Mouse (Mus musculus): Measurements from ENCODE around the gene Specc1.
A peak's percentile ranks its signal among the peaks of the same experiment; 100 is the strongest.

Specc1 gene

DNA sequence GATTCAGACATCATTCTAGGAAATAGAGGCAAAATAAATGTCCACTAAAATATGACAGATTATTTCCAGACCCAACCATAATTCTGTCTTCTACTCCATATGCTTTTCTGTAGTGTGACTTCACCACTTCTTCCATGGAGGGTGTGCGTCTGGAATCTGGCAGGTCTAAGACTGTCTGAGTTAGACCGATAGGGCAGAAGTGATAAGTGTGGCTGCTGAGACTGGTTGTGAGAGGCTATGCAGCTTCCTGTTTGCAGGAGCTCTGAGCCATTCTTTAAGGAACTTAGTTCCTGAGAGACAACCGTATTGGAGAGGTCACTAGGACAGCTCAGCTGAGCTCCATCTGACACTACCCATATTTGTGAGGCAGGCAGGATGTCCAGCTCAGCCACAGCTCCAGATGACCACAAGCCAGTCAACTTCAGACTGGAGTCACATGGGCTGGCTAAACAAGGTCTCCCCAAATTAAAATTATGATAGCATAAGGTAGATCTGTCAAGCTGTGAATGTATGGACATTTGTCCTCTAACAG lies 146.9 kb downstream of the Specc1 start:
- no peak for DNase-seq (ENCODE audit: low read depth)

- no peak for DNase-seq (ENCODE audit: low read depth)
Measured at GRCm38 (mm10) chr11:62106401-62106871, 149.9 kb downstream of the Specc1 start.

DNA sequence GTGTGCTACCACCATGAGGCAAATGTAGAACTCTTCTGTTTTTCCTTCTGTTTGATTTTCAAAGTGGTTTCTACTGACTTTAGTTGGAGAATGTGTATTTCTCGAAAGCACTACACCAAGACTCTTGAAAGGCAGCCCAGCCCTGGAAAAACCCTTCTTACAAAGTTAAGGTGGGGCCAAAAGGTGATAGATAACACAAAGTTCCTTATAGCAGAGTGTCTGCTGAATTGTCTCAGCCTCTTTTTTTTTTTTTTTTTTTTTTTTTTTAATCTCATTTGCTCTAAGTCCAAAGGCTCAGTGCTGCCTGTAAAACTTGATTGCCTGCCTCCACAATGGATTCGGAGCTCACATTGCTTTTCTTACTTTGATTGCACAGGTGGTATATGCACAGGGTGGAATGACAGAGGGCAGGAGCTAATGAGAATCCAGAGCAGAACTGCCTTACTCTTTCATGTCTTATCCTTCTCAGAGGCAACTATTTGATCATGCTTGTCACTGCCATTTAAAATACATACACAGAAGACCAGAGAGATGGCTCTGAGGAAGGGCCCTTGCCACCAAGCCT lies 150.8 kb downstream of the Specc1 start:
- no peak for DNase-seq (ENCODE audit: low read depth)

DNA sequence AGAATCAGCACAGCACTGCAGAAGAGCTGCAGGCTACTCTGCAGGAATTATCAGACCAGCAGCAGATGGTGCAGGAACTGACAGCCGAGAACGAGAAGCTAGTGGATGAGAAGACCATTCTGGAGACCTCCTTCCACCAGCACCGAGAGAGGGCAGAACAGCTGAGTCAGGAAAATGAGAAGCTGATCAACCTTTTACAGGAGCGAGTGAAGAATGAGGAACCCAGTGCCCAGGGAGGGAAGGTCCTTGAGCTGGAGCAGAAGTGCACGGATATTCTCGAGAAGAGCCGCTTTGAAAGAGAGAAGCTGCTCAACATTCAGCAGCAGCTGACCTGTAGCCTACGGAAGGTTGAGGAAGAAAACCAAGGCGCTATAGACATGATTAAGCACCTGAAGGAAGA lies 162.0 kb downstream of the Specc1 start:
- no peak for DNase-seq (ENCODE audit: low read depth)

GRCm38 (mm10) chr11:62119871-62120270 lies 163.3 kb downstream of the Specc1 start:
- no peak for DNase-seq (ENCODE audit: low read depth)

- no peak for DNase-seq (ENCODE audit: low read depth)
Measured at GRCm38 (mm10) chr11:62121365-62121764, 164.8 kb downstream of the Specc1 start.

GRCm38 (mm10) chr11:62127692-62128091 lies 171.1 kb downstream of the Specc1 start:
- DNase-seq (ENCODE audit: low read depth): peak; percentile 86

- DNase-seq (ENCODE audit: low read depth): no peak
Measured at GRCm38 (mm10) chr11:62128197-62128596, 171.6 kb downstream of the Specc1 start.

DNA sequence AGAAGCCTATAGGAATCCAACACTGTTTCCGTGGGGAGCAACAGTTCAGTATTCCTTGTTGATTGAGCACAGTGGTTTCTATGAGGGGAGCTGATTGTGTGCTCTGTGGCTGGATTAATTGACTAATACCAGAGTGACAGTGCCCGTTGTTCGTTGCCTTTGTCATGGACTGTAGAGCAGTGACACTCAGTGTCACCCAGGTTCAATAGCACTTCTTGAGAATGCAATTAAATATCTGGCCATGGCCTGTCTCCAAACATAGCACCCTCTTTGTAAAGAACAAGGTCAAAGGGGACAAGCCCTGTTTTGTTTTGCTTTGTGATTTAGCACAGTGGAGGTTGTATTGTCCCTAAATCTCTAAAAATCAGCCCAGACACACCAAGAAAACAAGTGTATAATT lies 173.6 kb downstream of the Specc1 start:
- no peak for DNase-seq (ENCODE audit: low read depth)

DNA sequence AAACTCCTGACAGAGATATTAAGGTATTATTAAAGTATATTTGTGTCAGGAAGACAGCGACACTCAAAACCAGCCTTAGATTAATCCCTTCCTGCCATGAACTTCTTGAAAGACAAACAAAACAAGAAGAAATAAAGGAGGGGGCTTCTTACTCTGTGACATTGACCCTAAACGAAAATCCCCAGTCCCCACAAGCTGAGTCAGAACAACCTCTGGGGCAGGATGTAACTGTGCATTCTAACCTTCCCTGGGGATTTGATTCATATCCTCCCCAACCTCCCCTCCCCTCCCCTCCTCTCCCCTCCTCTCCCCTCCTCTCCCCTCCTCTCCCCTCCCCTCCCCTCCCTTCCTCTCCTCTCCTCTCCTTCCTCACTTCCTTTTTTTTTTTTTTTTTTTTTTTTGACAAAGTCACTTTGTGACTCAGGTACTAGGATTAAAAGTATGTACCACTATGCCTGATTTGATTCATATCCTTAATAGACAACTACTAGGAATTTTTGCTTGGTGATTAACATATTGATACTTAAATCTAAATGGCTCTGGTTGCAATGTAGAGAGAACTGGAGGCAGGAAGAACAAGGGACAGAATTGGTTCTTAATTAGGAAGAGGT lies 174.2 kb downstream of the Specc1 start:
- no peak for DNase-seq (ENCODE audit: low read depth)

DNA sequence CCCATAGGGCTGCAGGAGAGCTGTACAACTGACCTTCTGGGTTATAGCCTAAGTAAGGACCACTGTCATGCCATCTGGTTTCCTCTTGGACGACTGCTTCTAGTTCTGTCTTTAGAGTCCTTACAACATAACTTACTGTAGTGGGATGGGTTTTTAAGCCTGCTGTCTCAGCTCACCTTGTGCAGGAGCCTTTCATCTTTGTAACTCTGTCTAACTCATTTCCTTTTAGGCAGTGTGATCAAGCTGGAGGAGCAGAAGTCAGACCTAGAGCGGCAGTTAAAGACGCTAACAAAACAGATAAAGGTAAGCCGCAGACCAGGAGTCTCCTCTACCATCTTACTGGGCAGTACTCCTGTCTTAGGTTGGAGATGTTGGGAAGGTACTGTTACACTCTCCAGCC lies 175.0 kb downstream of the Specc1 start:
- peak; percentile 23 for DNase-seq (ENCODE audit: low read depth)

GRCm38 (mm10) chr11:62134191-62134590 lies 177.6 kb downstream of the Specc1 start:
- no peak for DNase-seq (ENCODE audit: low read depth)

DNA sequence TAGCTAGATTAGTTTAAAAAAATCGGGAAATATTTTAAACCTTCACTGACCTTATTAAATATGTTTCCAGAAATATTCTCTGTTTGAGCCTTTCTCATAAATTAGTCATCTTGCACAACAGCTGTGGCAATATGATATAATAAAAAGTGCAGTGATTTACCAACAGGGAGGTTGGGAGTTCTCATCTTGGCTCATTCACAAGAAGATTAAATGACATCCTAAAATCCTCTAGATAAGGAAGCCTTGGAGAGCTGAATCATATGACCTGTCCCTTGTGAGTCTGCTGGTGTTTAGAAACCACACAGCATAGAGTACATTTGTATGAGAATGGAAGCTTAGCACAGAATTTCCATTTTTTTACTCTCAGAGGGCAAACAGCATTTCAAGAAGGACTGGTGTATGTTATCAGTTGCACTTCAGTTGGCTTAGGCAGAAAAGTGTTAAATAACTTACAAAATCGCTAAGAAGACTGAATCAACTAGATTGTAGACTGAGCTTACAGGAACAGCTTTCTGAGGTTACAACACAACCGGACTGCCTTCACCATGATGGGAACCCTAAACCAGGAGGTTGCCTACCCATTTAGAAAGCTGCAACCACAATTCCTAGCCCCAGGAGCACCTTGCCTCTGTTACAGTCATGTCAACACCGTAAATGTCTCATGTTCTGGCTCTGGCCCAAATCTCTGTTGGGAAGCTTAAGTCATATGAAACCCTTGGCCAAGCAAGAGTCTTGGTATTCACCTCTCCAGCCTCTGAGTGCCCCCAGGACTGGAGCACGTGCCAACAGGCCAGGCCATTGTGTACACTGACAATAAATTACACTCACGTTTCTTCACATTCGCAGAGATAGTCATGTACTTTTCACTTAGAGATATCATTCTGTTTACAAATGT lies 188.9 kb downstream of the Specc1 start:
- DNase-seq (ENCODE audit: low read depth): no peak

DNA sequence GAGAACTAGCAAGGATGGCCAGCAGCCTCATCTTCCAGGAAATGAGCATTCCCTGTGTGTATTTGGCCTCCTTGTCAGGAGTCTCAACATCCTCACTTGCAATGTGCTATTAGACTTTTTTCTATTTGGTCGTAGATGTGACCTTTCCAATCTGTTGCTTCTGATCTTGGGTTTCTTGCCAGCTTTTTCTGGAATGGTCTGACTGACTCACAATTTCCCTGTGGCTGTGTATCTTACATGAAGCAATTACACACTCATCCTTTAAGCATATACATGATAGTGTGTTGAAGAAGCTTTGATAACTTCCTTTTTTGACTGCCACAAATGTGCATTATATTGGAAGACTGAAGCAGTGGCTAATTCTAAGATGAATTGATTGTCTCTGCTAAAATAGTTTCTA lies 190.1 kb downstream of the Specc1 start:
- no peak for DNase-seq (ENCODE audit: low read depth)

- DNase-seq (ENCODE audit: low read depth): no peak
Measured at GRCm38 (mm10) chr11:62148026-62148425, 191.5 kb downstream of the Specc1 start.

DNA sequence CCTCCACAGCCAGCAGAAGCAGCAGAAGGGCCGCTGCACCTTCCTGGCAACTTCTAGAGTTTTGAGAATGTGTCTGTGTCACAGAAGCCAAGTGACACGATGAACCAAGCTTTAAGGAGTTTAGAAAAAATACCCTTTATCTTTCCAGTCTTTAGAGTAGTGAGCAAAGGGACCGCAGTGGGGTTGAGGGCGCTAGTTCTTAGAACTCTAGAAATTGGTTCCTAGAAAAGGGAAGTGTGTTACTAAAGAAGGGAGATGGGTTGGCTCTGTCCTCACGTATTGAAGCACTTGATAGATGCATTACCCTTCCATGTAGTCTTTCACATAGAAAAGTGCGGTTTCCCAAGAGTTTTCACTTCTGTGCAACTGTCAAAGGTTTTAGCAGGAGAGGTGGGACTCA lies 191.9 kb downstream of the Specc1 start:
- peak; percentile 21 for DNase-seq (ENCODE audit: low read depth)

- no peak for DNase-seq (ENCODE audit: low read depth)
Measured at GRCm38 (mm10) chr11:62153057-62153456, 196.5 kb downstream of the Specc1 start.

DNA sequence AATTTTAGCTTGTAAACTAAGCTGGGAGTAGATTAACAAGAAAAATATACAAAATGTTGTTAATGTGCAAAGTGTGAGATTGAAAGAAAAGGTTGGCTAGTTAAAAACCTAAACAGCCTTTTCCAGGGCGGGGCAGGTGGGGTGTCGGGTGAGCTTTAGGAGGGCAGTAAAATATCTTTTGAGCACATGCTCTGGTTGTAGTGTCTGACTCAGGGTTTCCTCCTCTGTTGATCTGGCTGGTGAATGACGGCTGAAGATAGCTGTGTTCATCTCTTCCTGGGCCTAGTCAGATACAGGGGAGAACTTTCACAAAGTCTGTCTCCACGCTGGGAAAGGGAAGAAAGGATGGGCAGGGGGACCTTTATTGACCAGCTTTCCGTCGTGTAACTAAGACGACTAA lies 203.2 kb downstream of the Specc1 start:
- DNase-seq (ENCODE audit: low read depth): no peak

- DNase-seq (ENCODE audit: low read depth): no peak
Measured at GRCm38 (mm10) chr11:62161450-62161849, 204.9 kb downstream of the Specc1 start.

DNA sequence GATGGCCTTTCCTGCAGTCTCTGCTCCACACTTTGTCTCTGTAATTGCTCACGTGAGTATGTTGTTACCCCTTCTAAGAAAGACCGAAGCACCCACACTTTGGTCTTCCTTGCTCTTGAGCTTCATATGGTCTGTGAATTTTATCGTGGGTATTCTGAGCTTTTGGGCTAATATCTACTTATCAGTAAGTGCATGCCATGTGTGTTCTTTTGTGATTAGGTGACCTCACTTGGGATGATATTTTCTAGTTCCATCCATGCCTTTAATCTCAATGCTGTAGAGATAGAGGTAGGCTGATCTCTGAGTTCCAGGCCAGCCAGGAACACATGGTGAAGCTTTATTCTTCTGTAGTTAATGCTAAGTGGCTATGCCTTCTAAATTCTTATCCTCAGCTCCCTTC lies 207.8 kb downstream of the Specc1 start:
- DNase-seq (ENCODE audit: low read depth): no peak

DNA sequence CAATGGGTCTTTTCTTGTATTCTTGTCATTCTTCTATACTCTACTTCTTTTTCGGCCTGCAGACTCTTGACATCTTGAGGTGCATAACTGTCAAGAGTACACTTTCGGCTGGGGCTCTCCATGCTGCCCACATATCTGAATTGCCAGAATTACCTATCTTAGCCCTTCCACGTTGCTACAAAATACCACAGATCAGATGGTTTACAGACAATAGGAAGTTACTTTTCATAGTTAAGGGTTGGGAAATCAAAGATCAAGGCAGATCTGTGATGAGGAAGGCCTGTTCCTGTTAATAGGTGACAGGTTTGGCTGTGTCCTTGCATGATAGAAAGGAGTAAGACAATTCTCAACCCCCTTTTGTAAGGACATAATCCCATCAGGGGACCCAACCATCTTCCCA lies 209.9 kb downstream of the Specc1 start:
- DNase-seq (ENCODE audit: low read depth): no peak

GRCm38 (mm10) chr11:62168146-62168545 lies 211.6 kb downstream of the Specc1 start:
- no peak for DNase-seq (ENCODE audit: low read depth)

Data from induced T-regulatory cell, adult 2 months (primary cell).